Mouse (Mus musculus): ENCODE data around the gene Cox5b. TPM values are rescaled to one million over a fixed set of nuclear protein-coding genes. Genes with fewer than 3 reads are reported as not detected.

Cox5b gene
- polyA plus RNA-seq, 1 experiment from 2014 or later, result 479 TPM

GRCm38 (mm10) chr1:36697030-36697429 lies 5.8 kb downstream of the Cox5b start:
- H3K9ac ChIP-seq, result 0 out of 2 replicates have a peak overlapping the region, but pooled peaks have one; percentile 25
- H3K4me3 ChIP-seq, result no peak overlapping the region
- H3K27me3 ChIP-seq, result no peaks in the 10 kb centered on the region
- WGBS, result 66% methylated on average over 5 of the region's 5 CpGs
- no peak overlapping the region for H3K4me2 ChIP-seq (replicated peaks)
- H3K4me1 ChIP-seq, result peaks cover 16% of the 10 kb centered on the region
- no peaks in the 10 kb centered on the region for H3K9me3 ChIP-seq
- H3K27ac ChIP-seq, result no peak overlapping the region; the same call in 1 of the 2 replicates
- no peak for ATAC-seq (ENCODE audit: low FRiP score, low read depth)
- H3K36me3 ChIP-seq, result peaks cover 56% of the 10 kb centered on the region

GRCm38 (mm10) chr1:36707166-36707565 lies 15.9 kb downstream of the Cox5b start:
- H3K27ac ChIP-seq, result no peak overlapping the region
- peaks cover 16% of the 10 kb centered on the region for H3K4me1 ChIP-seq
- H3K9ac ChIP-seq, result peak overlapping the region; percentile 13; the same call in 1 of the 2 replicates
- no peaks in the 10 kb centered on the region for H3K27me3 ChIP-seq
- H3K9me3 ChIP-seq, result no peaks in the 10 kb centered on the region
- ATAC-seq (ENCODE audit: low FRiP score, low read depth), result no peak
- peaks cover 54% of the 10 kb centered on the region for H3K36me3 ChIP-seq
- no peak overlapping the region for H3K4me3 ChIP-seq
- 69% methylated on average over 2 of the region's 2 CpGs for WGBS
- H3K4me2 ChIP-seq (replicated peaks), result no peak overlapping the region

GRCm38 (mm10) chr1:36707797-36708196 lies 16.5 kb downstream of the Cox5b start:
- no peaks in the 10 kb centered on the region for H3K9me3 ChIP-seq
- H3K27me3 ChIP-seq, result no peaks in the 10 kb centered on the region
- 79% methylated on average over 3 of the region's 3 CpGs for WGBS
- ATAC-seq (ENCODE audit: low FRiP score, low read depth), result no peak
- peak overlapping the region; percentile 93 for H3K9ac ChIP-seq
- H3K27ac ChIP-seq, result no peak overlapping the region
- H3K36me3 ChIP-seq, result peaks cover 48% of the 10 kb centered on the region
- H3K4me1 ChIP-seq, result peaks cover 16% of the 10 kb centered on the region
- H3K4me3 ChIP-seq, result peak overlapping the region; percentile 94
- H3K4me2 ChIP-seq (replicated peaks), result peak overlapping the region; percentile 88

DNA sequence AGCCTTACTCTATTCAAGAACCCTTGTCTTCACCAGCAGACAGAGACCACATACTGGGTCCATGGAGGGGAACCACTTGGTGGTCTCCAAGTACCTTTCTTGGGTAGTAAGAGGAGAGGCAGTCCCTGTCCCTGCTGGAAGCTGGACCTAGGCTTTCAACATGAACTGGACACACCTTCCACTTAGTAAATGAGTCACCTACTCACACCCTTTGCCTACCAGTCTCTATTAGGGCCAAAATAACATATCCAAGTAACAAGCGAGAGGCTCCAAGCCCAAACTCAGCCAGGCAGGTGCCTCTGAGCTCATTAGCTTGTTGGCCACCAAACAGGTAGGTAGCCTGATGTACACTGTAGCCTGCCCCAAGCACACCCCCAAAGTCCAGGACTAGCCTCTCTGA lies 17.4 kb downstream of the Cox5b start:
- H3K4me3 ChIP-seq, result peak overlapping the region; percentile 94
- 93% methylated on average over 1 of the region's 1 CpGs for WGBS
- peaks cover 16% of the 10 kb centered on the region for H3K4me1 ChIP-seq
- peaks cover 39% of the 10 kb centered on the region for H3K36me3 ChIP-seq
- ATAC-seq (ENCODE audit: low FRiP score, low read depth), result no peak
- H3K4me2 ChIP-seq (replicated peaks), result peak overlapping the region; percentile 88
- no peaks in the 10 kb centered on the region for H3K9me3 ChIP-seq
- H3K27me3 ChIP-seq, result no peaks in the 10 kb centered on the region
- H3K27ac ChIP-seq, result 0 out of 2 replicates have a peak overlapping the region, but pooled peaks have one; percentile 83
- peak overlapping the region; percentile 93 for H3K9ac ChIP-seq

GRCm38 (mm10) chr1:36709055-36709853 lies 18.0 kb downstream of the Cox5b start:
- peaks cover 16% of the 10 kb centered on the region for H3K4me1 ChIP-seq
- peaks cover 33% of the 10 kb centered on the region for H3K36me3 ChIP-seq
- under 1% methylated on average over 32 of the region's 33 CpGs for WGBS
- ATAC-seq (ENCODE audit: low FRiP score, low read depth), result peak; percentile 78
- peak overlapping the region; percentile 94 for H3K4me3 ChIP-seq
- H3K9me3 ChIP-seq, result no peaks in the 10 kb centered on the region
- H3K27ac ChIP-seq, result peak overlapping the region; percentile 83
- H3K4me2 ChIP-seq (replicated peaks), result peak overlapping the region; percentile 88
- H3K27me3 ChIP-seq, result no peaks in the 10 kb centered on the region
- H3K9ac ChIP-seq, result peak overlapping the region; percentile 93

DNA sequence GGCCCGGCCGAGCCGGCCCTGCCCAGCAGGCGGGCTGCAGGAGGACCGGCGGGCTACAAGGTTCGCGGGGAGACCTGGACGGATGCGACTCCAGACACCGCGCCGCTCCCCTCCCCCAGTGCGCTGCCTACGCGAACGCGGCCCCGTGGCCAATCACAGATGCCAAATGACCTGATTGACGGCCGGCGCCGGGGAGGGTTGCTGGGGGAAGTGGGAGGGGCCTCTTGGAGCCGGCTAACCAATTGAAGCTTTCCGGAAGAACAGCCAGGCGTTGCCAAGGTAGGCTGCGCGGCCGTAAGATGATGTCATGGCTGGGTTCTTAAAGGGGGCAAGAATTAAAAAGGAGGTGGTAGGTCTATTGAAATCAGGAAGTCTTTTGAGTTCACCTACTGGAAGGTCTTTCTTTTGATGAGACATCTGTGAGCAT lies 18.6 kb downstream of the Cox5b start, which contains the start of gene 4933424G06Rik:
4933424G06Rik (plus strand) TSS at position 296 of the 427 bp plus-strand sequence.
- WGBS, result under 1% methylated on average over 29 of the region's 29 CpGs
- peak within 1 kb of the TSS; percentile 93 for H3K9ac ChIP-seq

DNA sequence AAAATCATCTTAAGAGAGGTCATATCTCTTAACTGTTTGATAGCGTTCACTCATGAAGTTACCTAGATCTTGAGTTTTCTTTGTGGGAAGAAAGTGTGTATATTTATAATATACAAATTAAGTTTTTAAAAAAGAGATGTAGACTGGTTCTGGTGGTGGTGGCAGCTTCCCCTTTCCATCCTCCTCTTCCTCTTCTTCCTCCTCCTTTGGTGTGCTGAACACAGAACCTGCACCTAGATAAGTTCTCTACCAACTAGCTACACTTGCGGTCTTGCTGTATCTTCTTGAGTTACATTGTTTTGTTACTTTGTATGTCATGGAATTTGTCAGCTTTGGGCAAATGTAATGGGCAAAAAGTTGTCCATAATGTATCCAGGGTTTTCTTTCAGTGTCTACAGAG lies 19.9 kb downstream of the Cox5b start:
- ATAC-seq (ENCODE audit: low FRiP score, low read depth), result no peak
- no peak overlapping the region for H3K27ac ChIP-seq

More for the DNA sequence above, 18.6 kb downstream of the Cox5b start, which contains the start of gene 4933424G06Rik:
- H3K27ac ChIP-seq, result peak within 1 kb of the TSS; percentile 83
- H3K9me3 ChIP-seq, result no peaks in the 10 kb centered on the region
- H3K27me3 ChIP-seq, result no peaks in the 10 kb centered on the region
- peak within 1 kb of the TSS; percentile 88 for H3K4me2 ChIP-seq (replicated peaks)
- peaks cover 16% of the 10 kb centered on the region for H3K4me1 ChIP-seq
- H3K4me3 ChIP-seq, result peak within 1 kb of the TSS; percentile 94
- H3K36me3 ChIP-seq, result peaks cover 27% of the 10 kb centered on the region
- ATAC-seq (ENCODE audit: low FRiP score, low read depth), result peak; percentile 96

GRCm38 (mm10) chr1:36714311-36714710 lies 23.1 kb downstream of the Cox5b start, which contains the start of gene Actr1b:
Actr1b (minus strand) TSS chr1:36714422.
- Histone ChIP-seq H3K9ac (no peak within 1 kb of the TSS), H3K4me3 (no peak within 1 kb of the TSS), H3K4me2 (replicated peaks) (no peak within 1 kb of the TSS), H3K9me3 (no peaks in the 10 kb centered on the region), H3K36me3 (no peaks in the 10 kb centered on the region), H3K27me3 (no peaks in the 10 kb centered on the region), H3K4me1 (no peaks in the 10 kb centered on the region), H3K27ac (no peak within 1 kb of the TSS)
- ATAC-seq (ENCODE audit: low FRiP score, low read depth), result no peak
- 80% methylated on average over 5 of the region's 5 CpGs for WGBS

More for the DNA sequence above, 19.9 kb downstream of the Cox5b start:
- Histone ChIP-seq H3K36me3 (peaks cover 15% of the 10 kb centered on the region), H3K4me1 (peaks cover 16% of the 10 kb centered on the region), H3K9ac (no peak overlapping the region), H3K4me3 (no peak overlapping the region), H3K4me2 (replicated peaks) (no peak overlapping the region), H3K27me3 (no peaks in the 10 kb centered on the region), H3K9me3 (no peaks in the 10 kb centered on the region)
- WGBS, result 92% methylated on average over 2 of the region's 2 CpGs

- no peak overlapping the region for H3K9ac ChIP-seq
- no peak overlapping the region for H3K27ac ChIP-seq
- 74% methylated on average over 1 of the region's 1 CpGs for WGBS
- no peak for ATAC-seq (ENCODE audit: low FRiP score, low read depth)
- no peaks in the 10 kb centered on the region for H3K27me3 ChIP-seq
- no peak overlapping the region for H3K4me3 ChIP-seq
- H3K9me3 ChIP-seq, result no peaks in the 10 kb centered on the region
- H3K4me2 ChIP-seq (replicated peaks), result no peak overlapping the region
- peaks cover 21% of the 10 kb centered on the region for H3K4me1 ChIP-seq
- no peaks in the 10 kb centered on the region for H3K36me3 ChIP-seq
Observed at GRCm38 (mm10) chr1:36718786-36719185, 27.5 kb downstream of the Cox5b start.

DNA sequence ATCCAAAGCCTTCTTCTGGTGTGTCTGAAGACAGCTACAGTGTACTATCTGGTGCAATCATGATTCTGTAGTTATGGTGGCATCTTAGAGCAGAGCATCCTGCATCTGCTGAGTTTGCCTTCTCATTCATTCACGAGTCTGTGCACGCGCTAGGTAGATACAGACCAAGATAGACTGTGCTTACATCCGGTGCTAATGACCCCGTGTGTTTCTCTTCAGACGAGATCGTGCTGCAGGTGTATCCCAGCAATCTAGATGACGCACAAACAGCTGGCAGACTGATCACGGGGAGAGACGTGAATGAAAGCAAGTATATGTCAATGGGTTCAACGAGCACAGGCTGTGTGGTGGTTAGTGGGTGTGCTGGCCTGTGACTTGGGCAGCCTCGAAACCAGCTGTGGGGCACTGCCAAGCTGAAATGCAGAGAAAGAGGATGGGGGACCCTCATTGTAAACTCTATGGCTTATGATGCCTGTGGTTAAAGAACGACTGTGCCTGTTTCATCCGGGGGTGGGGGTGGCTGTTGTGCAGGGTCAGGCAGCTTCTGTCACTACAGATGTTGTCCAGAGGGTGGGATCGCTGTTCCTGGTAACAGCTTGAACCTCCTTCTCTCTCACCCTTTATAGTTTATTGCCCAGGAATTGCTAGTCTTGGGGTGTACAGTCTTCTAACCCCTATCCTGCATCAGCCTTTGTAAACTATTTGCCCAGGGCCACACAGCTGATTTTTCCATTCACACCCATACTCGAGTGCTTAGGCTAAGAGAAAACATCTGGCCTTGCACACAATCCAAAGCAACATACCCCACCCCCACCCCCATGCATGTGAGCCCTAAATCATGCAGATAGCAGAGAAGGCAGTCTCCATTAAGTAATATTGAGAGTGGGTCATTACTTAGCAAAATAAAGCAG lies 32.2 kb downstream of the Cox5b start:
- Histone ChIP-seq H3K4me1 (peaks cover 31% of the 10 kb centered on the region), H3K9me3 (no peaks in the 10 kb centered on the region), H3K4me3 (no peak overlapping the region), H3K9ac (no peak overlapping the region), H3K27me3 (no peaks in the 10 kb centered on the region), H3K4me2 (replicated peaks) (peak overlapping the region; percentile 35), H3K36me3 (no peaks in the 10 kb centered on the region), H3K27ac (peak overlapping the region; percentile 84)
- ATAC-seq (ENCODE audit: low FRiP score, low read depth), result peak; percentile 86
- 25% methylated on average over 16 of the region's 16 CpGs for WGBS

GRCm38 (mm10) chr1:36724057-36724431 lies 32.8 kb downstream of the Cox5b start:
- Histone ChIP-seq H3K27ac (peak overlapping the region; percentile 84), H3K27me3 (no peaks in the 10 kb centered on the region), H3K4me3 (no peak overlapping the region), H3K36me3 (no peaks in the 10 kb centered on the region), H3K4me2 (replicated peaks) (no peak overlapping the region), H3K4me1 (peaks cover 31% of the 10 kb centered on the region), H3K9me3 (no peaks in the 10 kb centered on the region), H3K9ac (no peak overlapping the region)
- WGBS, result 20% methylated on average over 4 of the region's 4 CpGs
- peak; percentile 54; the same call in 1 of the 2 replicates for ATAC-seq (ENCODE audit: low FRiP score, low read depth)

DNA sequence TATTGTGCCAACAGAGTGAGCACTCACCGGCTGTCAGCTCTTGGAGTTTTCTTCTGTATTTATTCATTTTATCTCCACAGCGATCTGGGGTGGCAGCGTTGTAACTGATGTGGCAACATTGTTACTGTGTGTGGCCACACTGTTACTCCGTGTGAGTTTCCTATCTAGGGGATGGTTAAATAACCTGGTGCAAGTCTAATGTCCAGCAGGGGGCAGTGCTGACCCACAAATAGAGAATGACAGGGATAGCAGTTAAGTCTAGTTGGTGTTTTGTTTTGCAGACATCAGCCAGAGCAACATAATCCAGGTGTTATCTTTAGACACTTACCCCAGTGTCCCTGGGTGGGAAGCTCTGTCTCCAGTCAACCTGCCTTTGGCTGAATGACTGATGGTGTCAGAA lies 46.1 kb downstream of the Cox5b start:
- no peaks in the 10 kb centered on the region for H3K4me1 ChIP-seq
- no peaks in the 10 kb centered on the region for H3K9me3 ChIP-seq
- WGBS, result 10% methylated on average over 4 of the region's 4 CpGs
- no peak overlapping the region for H3K4me2 ChIP-seq (replicated peaks)
- no peaks in the 10 kb centered on the region for H3K36me3 ChIP-seq
- H3K27me3 ChIP-seq, result peaks cover 13% of the 10 kb centered on the region
- ATAC-seq (ENCODE audit: low FRiP score, low read depth), result no peak
- no peak overlapping the region for H3K9ac ChIP-seq
- H3K27ac ChIP-seq, result no peak overlapping the region
- H3K4me3 ChIP-seq, result no peak overlapping the region
